Mouse (Mus musculus): ENCODE results near the gene Fam57b. TPM values are rescaled to one million over a fixed set of nuclear protein-coding genes. Genes with fewer than 3 reads are reported as not detected.

Gene Fam57b
- polyA plus RNA-seq, 1 experiment from 2014 or later = 2.9 TPM

GRCm38 (mm10) chr7:126779983-126780970 is 17.2 kb upstream of the Fam57b start:
- H3K27me3 ChIP-seq (ENCODE audit: poor library complexity, severe bottlenecking) = no peaks in the 10 kb centered on the region
- H3K4me1 ChIP-seq = peaks cover 71% of the 10 kb centered on the region
- WGBS = under 1% methylated on average over 21 of the region's 21 CpGs
- no peaks in the 10 kb centered on the region for H3K9me3 ChIP-seq
- peak; percentile 89 for DNase-seq (ENCODE audit: extremely low spot score, low spot score)
- H3K4me3 ChIP-seq = peak overlapping the region; percentile 59
- H3K27ac ChIP-seq = peak overlapping the region; percentile 86
- H3K36me3 ChIP-seq (replicated peaks) = peaks cover 25% of the 10 kb centered on the region

GRCm38 (mm10) chr7:126780971-126781635 is 16.4 kb upstream of the Fam57b start, which contains the start of gene Tbx6:
TSS of gene Tbx6 (plus strand) at chr7:126781483.
- Histone ChIP-seq H3K27me3 (ENCODE audit: poor library complexity, severe bottlenecking) (no peaks in the 10 kb centered on the region), H3K4me3 (peak within 1 kb of the TSS; percentile 59), H3K36me3 (replicated peaks) (peaks cover 34% of the 10 kb centered on the region), H3K27ac (peak within 1 kb of the TSS; percentile 86), H3K9me3 (no peaks in the 10 kb centered on the region), H3K4me1 (peaks cover 63% of the 10 kb centered on the region)
- WGBS = 7% methylated on average over 22 of the region's 22 CpGs
- no peak for DNase-seq (ENCODE audit: extremely low spot score, low spot score)

DNA sequence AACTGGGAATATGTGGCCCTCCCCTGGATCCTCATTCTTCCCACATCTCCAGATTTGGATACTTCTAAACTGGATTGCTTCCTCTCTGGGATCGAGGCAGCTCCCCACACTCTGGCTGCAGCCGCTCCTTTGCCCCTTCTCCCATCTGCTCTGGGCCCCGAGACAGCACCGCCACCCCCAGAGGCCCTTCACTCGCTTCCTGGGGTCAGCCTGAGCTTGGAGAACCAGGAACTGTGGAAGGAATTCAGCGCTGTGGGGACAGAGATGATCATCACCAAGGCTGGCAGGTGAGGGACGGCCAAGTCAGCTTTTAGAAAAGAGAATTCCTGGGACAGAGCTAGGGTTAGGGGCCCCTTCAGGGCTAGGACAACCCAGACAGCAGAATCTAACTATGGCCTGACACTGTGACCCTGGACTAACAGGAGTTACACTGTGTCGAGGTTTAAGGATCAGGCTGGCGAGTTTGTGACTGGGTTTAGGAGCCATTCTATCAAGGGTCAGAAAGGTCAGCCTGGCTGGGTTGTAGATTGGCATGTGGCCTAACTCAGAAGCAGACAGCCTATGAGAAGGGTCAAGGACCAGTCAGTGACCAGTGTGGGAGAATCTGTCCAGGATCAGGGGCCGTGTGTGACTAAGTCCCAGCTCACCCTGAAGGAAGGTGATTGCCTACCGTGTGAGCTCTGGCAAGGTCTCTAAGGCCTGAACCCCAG is 15.7 kb upstream of the Fam57b start:
- Histone ChIP-seq H3K9me3 (no peaks in the 10 kb centered on the region), H3K36me3 (replicated peaks) (peaks cover 41% of the 10 kb centered on the region), H3K27ac (peak overlapping the region; percentile 86), H3K4me3 (peak overlapping the region; percentile 59), H3K27me3 (ENCODE audit: poor library complexity, severe bottlenecking) (no peaks in the 10 kb centered on the region), H3K4me1 (peaks cover 56% of the 10 kb centered on the region)
- WGBS = 45% methylated on average over 11 of the region's 11 CpGs
- DNase-seq (ENCODE audit: extremely low spot score, low spot score) = no peak

DNA sequence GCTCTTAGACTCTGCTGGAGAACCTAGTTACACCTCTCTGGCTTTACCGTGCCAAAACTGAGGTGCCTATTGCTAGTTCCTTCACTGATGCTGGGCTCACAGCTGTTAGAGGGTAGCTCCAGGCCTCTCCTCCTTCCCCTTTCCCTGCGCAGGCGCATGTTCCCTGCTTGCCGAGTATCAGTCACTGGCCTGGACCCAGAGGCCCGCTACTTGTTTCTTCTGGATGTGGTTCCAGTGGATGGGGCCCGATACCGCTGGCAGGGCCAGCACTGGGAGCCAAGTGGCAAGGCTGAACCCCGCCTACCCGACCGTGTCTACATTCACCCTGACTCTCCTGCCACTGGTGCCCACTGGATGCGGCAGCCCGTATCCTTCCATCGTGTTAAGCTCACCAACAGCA is 14.8 kb upstream of the Fam57b start:
- Histone ChIP-seq H3K27ac (0 out of 2 replicates have a peak overlapping the region, but pooled peaks have one; percentile 16), H3K4me1 (peaks cover 47% of the 10 kb centered on the region), H3K4me3 (no peak overlapping the region), H3K9me3 (no peaks in the 10 kb centered on the region), H3K36me3 (replicated peaks) (peaks cover 50% of the 10 kb centered on the region), H3K27me3 (ENCODE audit: poor library complexity, severe bottlenecking) (no peaks in the 10 kb centered on the region)
- DNase-seq (ENCODE audit: extremely low spot score, low spot score) = no peak
- 88% methylated on average over 13 of the region's 13 CpGs for WGBS

GRCm38 (mm10) chr7:126784469-126784868 is 13.0 kb upstream of the Fam57b start:
- H3K27me3 ChIP-seq (ENCODE audit: poor library complexity, severe bottlenecking) = no peaks in the 10 kb centered on the region
- WGBS = 87% methylated on average over 7 of the region's 7 CpGs
- no peak overlapping the region for H3K27ac ChIP-seq
- H3K4me3 ChIP-seq = no peak overlapping the region
- peaks cover 43% of the 10 kb centered on the region for H3K4me1 ChIP-seq
- no peaks in the 10 kb centered on the region for H3K9me3 ChIP-seq
- peaks cover 65% of the 10 kb centered on the region for H3K36me3 ChIP-seq (replicated peaks)
- no peak for DNase-seq (ENCODE audit: extremely low spot score, low spot score)

DNA sequence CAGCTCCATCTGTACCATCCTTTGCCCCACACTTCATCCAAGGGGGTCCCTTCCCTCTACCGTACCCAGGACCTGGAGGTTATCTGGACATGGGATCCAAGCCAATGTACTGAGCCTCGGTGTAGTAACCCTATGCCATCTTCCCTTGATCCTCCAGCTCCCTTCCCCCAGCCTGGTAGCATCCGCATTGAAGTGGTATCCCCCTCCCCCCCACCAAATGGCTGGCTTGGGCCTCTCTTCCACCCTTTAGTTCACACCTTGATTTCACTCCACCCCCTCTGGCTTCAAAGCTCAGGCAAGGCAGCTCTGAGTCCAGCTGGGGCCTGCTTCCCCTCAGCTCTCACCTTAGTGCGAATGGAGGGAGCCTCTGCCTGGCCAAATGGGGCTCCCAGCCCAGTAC is 12.4 kb upstream of the Fam57b start:
- Histone ChIP-seq H3K27ac (no peak overlapping the region), H3K9me3 (no peaks in the 10 kb centered on the region), H3K4me1 (peaks cover 41% of the 10 kb centered on the region), H3K36me3 (replicated peaks) (peaks cover 71% of the 10 kb centered on the region), H3K4me3 (no peak overlapping the region), H3K27me3 (ENCODE audit: poor library complexity, severe bottlenecking) (no peaks in the 10 kb centered on the region)
- WGBS = 92% methylated on average over 4 of the region's 4 CpGs
- DNase-seq (ENCODE audit: extremely low spot score, low spot score) = no peak

GRCm38 (mm10) chr7:126786142-126786541 is 11.3 kb upstream of the Fam57b start:
- Histone ChIP-seq H3K36me3 (replicated peaks) (peaks cover 81% of the 10 kb centered on the region), H3K4me1 (peaks cover 41% of the 10 kb centered on the region), H3K4me3 (no peak overlapping the region), H3K9me3 (no peaks in the 10 kb centered on the region), H3K27me3 (ENCODE audit: poor library complexity, severe bottlenecking) (no peaks in the 10 kb centered on the region), H3K27ac (no peak overlapping the region)
- WGBS = 95% methylated on average over 14 of the region's 14 CpGs
- DNase-seq (ENCODE audit: extremely low spot score, low spot score) = no peak

- no peak overlapping the region for H3K4me3 ChIP-seq
- WGBS = 96% methylated on average over 4 of the region's 4 CpGs
- peaks cover 34% of the 10 kb centered on the region for H3K4me1 ChIP-seq
- DNase-seq (ENCODE audit: extremely low spot score, low spot score) = no peak
- H3K36me3 ChIP-seq (replicated peaks) = peaks cover 76% of the 10 kb centered on the region
- H3K27ac ChIP-seq = no peak overlapping the region
- no peaks in the 10 kb centered on the region for H3K27me3 ChIP-seq (ENCODE audit: poor library complexity, severe bottlenecking)
- H3K9me3 ChIP-seq = no peaks in the 10 kb centered on the region
Observed at GRCm38 (mm10) chr7:126789141-126789540, 8.3 kb upstream of the Fam57b start.

DNA sequence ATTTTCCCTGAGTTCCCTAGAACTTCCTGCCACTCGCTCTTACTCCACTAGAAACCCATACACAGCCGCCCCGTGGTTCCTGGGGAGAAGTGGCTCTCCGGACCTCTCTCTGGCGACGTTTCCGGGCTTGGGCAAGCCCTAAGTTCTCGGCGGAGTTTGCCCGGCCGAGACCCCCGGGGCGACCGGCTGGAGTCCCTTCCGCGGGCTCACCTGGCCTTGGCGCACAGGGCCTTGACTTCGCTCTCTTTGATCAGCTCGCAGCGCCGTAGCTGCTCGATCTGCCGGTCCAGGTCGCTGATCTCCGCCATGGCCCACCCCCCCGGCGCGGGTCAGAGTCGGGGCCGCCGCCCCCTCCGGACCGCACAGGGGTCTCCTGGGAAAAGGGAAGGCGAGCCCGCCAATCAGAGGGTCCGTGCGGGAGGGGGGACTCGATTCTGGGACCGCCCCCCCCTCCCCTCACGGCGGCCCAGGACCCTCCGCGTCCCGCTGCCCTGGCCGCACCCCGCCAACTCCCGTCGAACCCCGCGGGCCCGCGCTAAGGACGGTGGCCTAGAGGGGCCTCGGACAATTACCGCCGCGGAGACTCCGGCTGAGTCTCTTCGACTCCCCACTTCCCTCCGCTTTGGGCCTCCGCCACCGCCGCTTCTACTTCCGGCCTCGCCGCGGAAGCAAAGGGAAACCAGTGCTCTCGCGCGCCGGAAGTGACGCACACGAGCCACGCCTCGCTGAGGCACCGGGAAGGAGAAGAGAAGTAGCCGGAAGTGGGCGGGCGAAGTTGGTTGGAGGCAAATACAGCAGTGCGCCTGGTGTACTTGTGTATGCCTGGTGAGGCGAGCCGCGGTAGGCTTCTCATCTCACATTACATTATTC is 5.4 kb upstream of the Fam57b start, which contains the start of gene Ppp4c:
Ppp4c (minus strand) TSS at position 646 of the 870 bp plus-strand sequence.
- Histone ChIP-seq H3K36me3 (replicated peaks) (peaks cover 76% of the 10 kb centered on the region), H3K27ac (peak within 1 kb of the TSS; percentile 95), H3K27me3 (ENCODE audit: poor library complexity, severe bottlenecking) (no peaks in the 10 kb centered on the region), H3K4me3 (peak within 1 kb of the TSS; percentile 86), H3K9me3 (no peaks in the 10 kb centered on the region), H3K4me1 (peaks cover 55% of the 10 kb centered on the region)
- DNase-seq (ENCODE audit: extremely low spot score, low spot score) = peak; percentile 99
- under 1% methylated on average over 78 of the region's 83 CpGs for WGBS

DNA sequence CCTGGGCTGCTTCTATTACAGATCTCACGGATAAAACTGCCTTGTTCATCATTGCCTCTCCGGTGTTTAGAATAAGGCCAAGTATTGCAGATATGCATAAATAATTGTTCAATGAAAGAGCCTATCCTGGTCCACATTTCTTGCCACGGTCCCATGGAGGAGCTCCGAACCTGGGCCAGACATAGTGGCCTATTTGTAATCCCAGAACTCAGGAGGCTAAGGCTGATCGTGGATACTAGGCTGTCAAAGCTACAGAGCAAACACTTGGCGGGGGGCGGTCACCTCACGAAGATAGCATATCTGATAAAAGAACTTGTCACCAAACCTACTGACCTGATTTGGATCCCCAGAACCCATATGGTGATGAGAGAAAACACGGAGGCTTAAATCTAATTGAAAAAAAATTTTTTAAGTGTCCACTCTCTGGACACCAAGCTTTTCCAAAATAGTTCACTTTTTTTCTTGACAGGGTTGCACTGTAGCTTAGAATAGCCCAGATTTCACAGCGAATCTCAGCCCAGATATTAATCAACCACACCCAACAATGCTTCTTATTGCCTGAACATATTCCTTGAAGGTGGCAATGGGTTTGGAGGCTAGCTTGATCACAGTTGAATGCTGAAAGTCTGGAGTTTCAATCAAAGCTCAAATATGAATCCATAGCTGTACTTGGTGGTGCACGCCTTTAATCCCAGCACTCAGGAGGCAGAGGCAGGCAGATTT is 4.6 kb upstream of the Fam57b start:
- 29% methylated on average over 11 of the region's 11 CpGs for WGBS
- peak overlapping the region; percentile 86 for H3K4me3 ChIP-seq
- peak overlapping the region; percentile 95 for H3K27ac ChIP-seq
- H3K4me1 ChIP-seq = peaks cover 63% of the 10 kb centered on the region
- no peaks in the 10 kb centered on the region for H3K27me3 ChIP-seq (ENCODE audit: poor library complexity, severe bottlenecking)
- H3K9me3 ChIP-seq = no peaks in the 10 kb centered on the region
- peaks cover 76% of the 10 kb centered on the region for H3K36me3 ChIP-seq (replicated peaks)
- DNase-seq (ENCODE audit: extremely low spot score, low spot score) = no peak

- Histone ChIP-seq H3K4me1 (peaks cover 69% of the 10 kb centered on the region), H3K4me3 (no peak overlapping the region), H3K36me3 (replicated peaks) (peaks cover 69% of the 10 kb centered on the region), H3K9me3 (no peaks in the 10 kb centered on the region), H3K27me3 (ENCODE audit: poor library complexity, severe bottlenecking) (no peaks in the 10 kb centered on the region), H3K27ac (no peak overlapping the region)
- no peak for DNase-seq (ENCODE audit: extremely low spot score, low spot score)
- 78% methylated on average over 4 of the region's 4 CpGs for WGBS
Observed at GRCm38 (mm10) chr7:126793456-126794270, 3.8 kb upstream of the Fam57b start.

Measured in forebrain, embryonic 10.5 days (tissue).